Mouse (Mus musculus): ENCODE data around the gene Efhd1.

GRCm38 (mm10) chr1:87282413-87282788 is 18.2 kb downstream of the Efhd1 start:
- no peak for TF ChIP-seq EP300 (IDR thresholded peaks at IDR 0.05; ENCODE audit: low read depth)
- TF ChIP-seq CTCF (IDR thresholded peaks at IDR 0.05; ENCODE audit: low read depth) = no peak; the same call in 1 of the 2 replicates
